Mouse (Mus musculus): ENCODE data around the gene Il17rb.

Gene Il17rb

DNA sequence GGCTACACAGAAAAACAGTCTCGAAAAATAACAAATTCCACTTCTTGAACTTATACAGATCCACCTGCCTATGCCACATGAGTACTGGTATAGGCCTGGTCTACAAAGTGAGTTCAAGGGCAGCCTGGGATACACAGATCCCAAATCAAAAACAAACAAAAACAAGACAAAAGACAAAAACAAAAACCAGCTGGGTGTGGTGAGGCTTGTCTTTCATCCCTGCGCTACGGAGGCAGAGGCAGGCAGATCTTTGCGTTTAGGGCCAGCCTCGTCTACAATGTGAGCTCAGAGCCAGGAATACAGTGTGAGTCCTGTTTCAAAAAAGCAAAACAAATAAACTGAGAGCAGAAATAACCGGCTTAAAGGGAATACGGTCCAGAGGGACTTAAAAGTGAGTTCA lies 41.1 kb downstream of the Il17rb start:
- DNase-seq (ENCODE audit: low spot score) = no peak

DNA sequence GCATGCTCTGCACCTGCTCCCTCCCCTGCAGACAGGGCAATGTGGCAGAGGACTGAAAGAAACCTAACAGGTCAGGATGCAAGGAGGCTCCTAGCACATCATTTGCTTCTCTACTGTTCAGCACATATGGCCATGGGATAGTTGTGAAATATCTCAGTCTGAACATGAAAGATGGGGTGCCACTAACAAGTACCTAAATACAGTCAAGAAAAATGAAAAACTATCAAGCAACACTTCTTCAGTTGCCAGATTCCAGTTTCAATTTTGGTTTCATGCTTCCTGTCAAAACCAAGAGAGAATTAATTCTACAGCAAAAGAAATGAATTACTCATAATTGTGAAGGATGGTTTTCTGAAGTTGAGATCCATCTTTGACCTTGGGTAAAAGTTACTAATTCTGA lies 51.3 kb downstream of the Il17rb start:
- no peak for DNase-seq (ENCODE audit: low spot score)

DNA sequence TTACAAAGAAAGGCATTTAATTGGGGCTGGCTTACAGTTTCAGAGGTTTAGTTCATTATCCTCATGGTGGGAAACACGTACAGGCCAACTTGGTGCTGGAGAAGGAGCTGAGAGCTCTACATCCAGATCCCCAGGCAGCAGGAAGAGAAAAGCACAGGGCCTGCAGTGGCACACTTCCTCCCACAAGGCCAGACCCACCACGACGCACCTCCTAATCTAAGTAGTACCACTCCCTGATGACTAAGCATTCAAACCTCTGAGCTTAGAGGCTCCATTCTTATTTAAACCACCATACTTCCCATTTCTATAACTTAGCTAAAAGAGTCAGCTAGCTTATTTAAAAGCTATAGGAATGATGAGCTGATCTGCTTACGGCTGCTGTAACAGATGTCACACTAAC lies 57.9 kb downstream of the Il17rb start:
- no peak for DNase-seq (ENCODE audit: low spot score)

DNA sequence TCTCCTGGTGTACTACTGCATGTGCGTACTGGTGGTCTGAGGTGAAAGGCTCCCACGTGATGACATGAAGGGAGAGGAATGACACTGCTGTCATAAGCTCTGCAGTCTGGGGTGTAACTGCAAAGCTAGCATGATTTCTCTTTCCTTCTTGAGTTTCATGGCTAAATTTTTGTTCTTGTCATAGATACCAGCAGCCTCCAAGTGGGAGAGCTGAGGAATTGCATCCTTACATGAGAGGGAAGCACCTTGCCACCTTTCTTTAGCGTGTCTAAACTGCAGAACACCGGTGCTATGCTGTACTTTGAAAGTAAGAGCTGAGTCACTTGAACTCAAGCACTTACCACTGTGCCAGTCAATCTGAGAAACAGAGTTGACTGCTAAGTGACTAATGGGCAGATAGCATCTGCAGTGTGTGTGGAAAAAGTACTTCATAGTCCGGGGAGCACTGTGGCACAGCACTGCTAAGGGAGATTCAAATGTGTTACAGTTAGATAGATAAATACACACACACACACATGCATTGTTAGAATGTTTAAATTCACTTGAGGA lies 61.9 kb downstream of the Il17rb start:
- DNase-seq (ENCODE audit: low spot score) = no peak
